Mouse (Mus musculus): Measurements from ENCODE around the gene Sgpl1. TPM values are rescaled to one million over a fixed set of nuclear protein-coding genes. Genes with fewer than 3 reads are reported as not detected.

Gene Sgpl1
- polyA plus RNA-seq, 1 experiment: 13.1 TPM

- TF ChIP-seq POLR2A (IDR thresholded peaks at IDR 0.05; ENCODE audit: control insufficient read depth, low read depth, low read length) (no peak), CTCF (IDR thresholded peaks at IDR 0.05; ENCODE audit: control insufficient read depth, insufficient read depth, insufficient replicate concordance, low read depth, low read length) (no peak)
- Histone ChIP-seq H3K4me3 (ENCODE audit: control insufficient read depth, low read depth, low read length) (no peak overlapping the region), H3K4me1 (ENCODE audit: control insufficient read depth, insufficient read depth, low read length) (no peaks in the 10 kb centered on the region), H3K36me3 (ENCODE audit: control insufficient read depth, insufficient read depth, low read length) (no peaks in the 10 kb centered on the region), H3K27me3 (ENCODE audit: control insufficient read depth, insufficient read depth, low read length) (no peaks in the 10 kb centered on the region), H3K27ac (ENCODE audit: control insufficient read depth, insufficient read depth, low read depth, low read length) (no peak overlapping the region)
Observed at GRCm38 (mm10) chr10:61155611-61156010, 8.1 kb upstream of the Sgpl1 start.

GRCm38 (mm10) chr10:61152131-61152530 is 4.6 kb upstream of the Sgpl1 start:
- no peak overlapping the region for H3K4me3 ChIP-seq (ENCODE audit: control insufficient read depth, low read depth, low read length)
- no peak overlapping the region for H3K27ac ChIP-seq (ENCODE audit: control insufficient read depth, insufficient read depth, low read depth, low read length)
- no peaks in the 10 kb centered on the region for H3K27me3 ChIP-seq (ENCODE audit: control insufficient read depth, insufficient read depth, low read length)
- peaks cover 2% of the 10 kb centered on the region; the same call in 1 of the 2 replicates for H3K4me1 ChIP-seq (ENCODE audit: control insufficient read depth, insufficient read depth, low read length)
- TF ChIP-seq POLR2A (IDR thresholded peaks at IDR 0.05; ENCODE audit: control insufficient read depth, low read depth, low read length) (no peak), CTCF (IDR thresholded peaks at IDR 0.05; ENCODE audit: control insufficient read depth, insufficient read depth, insufficient replicate concordance, low read depth, low read length) (no peak)
- H3K36me3 ChIP-seq (ENCODE audit: control insufficient read depth, insufficient read depth, low read length): no peaks in the 10 kb centered on the region

GRCm38 (mm10) chr10:61150616-61151015 is 3.1 kb upstream of the Sgpl1 start:
- Histone ChIP-seq H3K27me3 (ENCODE audit: control insufficient read depth, insufficient read depth, low read length) (peaks cover 7% of the 10 kb centered on the region; the same call in 1 of the 2 replicates), H3K27ac (ENCODE audit: control insufficient read depth, insufficient read depth, low read depth, low read length) (no peak overlapping the region), H3K4me3 (ENCODE audit: control insufficient read depth, low read depth, low read length) (no peak overlapping the region), H3K4me1 (ENCODE audit: control insufficient read depth, insufficient read depth, low read length) (peaks cover 11% of the 10 kb centered on the region), H3K36me3 (ENCODE audit: control insufficient read depth, insufficient read depth, low read length) (no peaks in the 10 kb centered on the region)
- TF ChIP-seq POLR2A (IDR thresholded peaks at IDR 0.05; ENCODE audit: control insufficient read depth, low read depth, low read length): no peak
- TF ChIP-seq CTCF (IDR thresholded peaks at IDR 0.05; ENCODE audit: control insufficient read depth, insufficient read depth, insufficient replicate concordance, low read depth, low read length): no peak

GRCm38 (mm10) chr10:61149476-61149875 is 2.0 kb upstream of the Sgpl1 start:
- no peak overlapping the region for H3K4me3 ChIP-seq (ENCODE audit: control insufficient read depth, low read depth, low read length)
- H3K4me1 ChIP-seq (ENCODE audit: control insufficient read depth, insufficient read depth, low read length): peaks cover 11% of the 10 kb centered on the region
- peaks cover 7% of the 10 kb centered on the region; the same call in 1 of the 2 replicates for H3K27me3 ChIP-seq (ENCODE audit: control insufficient read depth, insufficient read depth, low read length)
- TF ChIP-seq CTCF (IDR thresholded peaks at IDR 0.05; ENCODE audit: control insufficient read depth, insufficient read depth, insufficient replicate concordance, low read depth, low read length) (no peak), POLR2A (IDR thresholded peaks at IDR 0.05; ENCODE audit: control insufficient read depth, low read depth, low read length) (no peak)
- H3K27ac ChIP-seq (ENCODE audit: control insufficient read depth, insufficient read depth, low read depth, low read length): no peak overlapping the region
- H3K36me3 ChIP-seq (ENCODE audit: control insufficient read depth, insufficient read depth, low read length): no peaks in the 10 kb centered on the region

- Histone ChIP-seq H3K36me3 (ENCODE audit: control insufficient read depth, insufficient read depth, low read length) (no peaks in the 10 kb centered on the region), H3K27me3 (ENCODE audit: control insufficient read depth, insufficient read depth, low read length) (peaks cover 7% of the 10 kb centered on the region; the same call in 1 of the 2 replicates), H3K4me1 (ENCODE audit: control insufficient read depth, insufficient read depth, low read length) (peaks cover 11% of the 10 kb centered on the region), H3K27ac (ENCODE audit: control insufficient read depth, insufficient read depth, low read depth, low read length) (peak overlapping the region; percentile 94), H3K4me3 (ENCODE audit: control insufficient read depth, low read depth, low read length) (peak overlapping the region; percentile 95)
- TF ChIP-seq CTCF (IDR thresholded peaks at IDR 0.05; ENCODE audit: control insufficient read depth, insufficient read depth, insufficient replicate concordance, low read depth, low read length) (no peak), POLR2A (IDR thresholded peaks at IDR 0.05; ENCODE audit: control insufficient read depth, low read depth, low read length) (no peak)
Observed at GRCm38 (mm10) chr10:61146807-61147156, 721 bp downstream of the Sgpl1 start.

- H3K4me1 ChIP-seq (ENCODE audit: control insufficient read depth, insufficient read depth, low read length): peaks cover 11% of the 10 kb centered on the region
- H3K27me3 ChIP-seq (ENCODE audit: control insufficient read depth, insufficient read depth, low read length): peaks cover 7% of the 10 kb centered on the region; the same call in 1 of the 2 replicates
- peak overlapping the region; percentile 66 for H3K27ac ChIP-seq (ENCODE audit: control insufficient read depth, insufficient read depth, low read depth, low read length)
- TF ChIP-seq POLR2A (IDR thresholded peaks at IDR 0.05; ENCODE audit: control insufficient read depth, low read depth, low read length): no peak
- no peak for TF ChIP-seq CTCF (IDR thresholded peaks at IDR 0.05; ENCODE audit: control insufficient read depth, insufficient read depth, insufficient replicate concordance, low read depth, low read length)
- peak overlapping the region; percentile 95 for H3K4me3 ChIP-seq (ENCODE audit: control insufficient read depth, low read depth, low read length)
- H3K36me3 ChIP-seq (ENCODE audit: control insufficient read depth, insufficient read depth, low read length): no peaks in the 10 kb centered on the region
Observed at GRCm38 (mm10) chr10:61146119-61146806, 1.2 kb downstream of the Sgpl1 start.

GRCm38 (mm10) chr10:61145766-61146118 is 1.8 kb downstream of the Sgpl1 start:
- no peak for TF ChIP-seq POLR2A (IDR thresholded peaks at IDR 0.05; ENCODE audit: control insufficient read depth, low read depth, low read length)
- TF ChIP-seq CTCF (IDR thresholded peaks at IDR 0.05; ENCODE audit: control insufficient read depth, insufficient read depth, insufficient replicate concordance, low read depth, low read length): no peak

More at GRCm38 (mm10) chr10:61145766-61146118, 1.8 kb downstream of the Sgpl1 start:
- Histone ChIP-seq H3K4me3 (ENCODE audit: control insufficient read depth, low read depth, low read length) (peak overlapping the region; percentile 95), H3K27me3 (ENCODE audit: control insufficient read depth, insufficient read depth, low read length) (peaks cover 7% of the 10 kb centered on the region; the same call in 1 of the 2 replicates), H3K27ac (ENCODE audit: control insufficient read depth, insufficient read depth, low read depth, low read length) (peak overlapping the region; percentile 66; the same call in 1 of the 2 replicates), H3K36me3 (ENCODE audit: control insufficient read depth, insufficient read depth, low read length) (no peaks in the 10 kb centered on the region), H3K4me1 (ENCODE audit: control insufficient read depth, insufficient read depth, low read length) (peaks cover 11% of the 10 kb centered on the region)

All from testis, adult 2 months (tissue).